Mouse (Mus musculus): ENCODE data around the gene Osbpl5.
"Not testable (repeated sequence)": the region's sequence is repeated elsewhere in the genome, so short reads cannot be mapped to it uniquely, and the experiment has no call there.

- not testable (repeated sequence) for TF ChIP-seq CTCF (IDR thresholded peaks at IDR 0.05; ENCODE audit: control insufficient read depth, insufficient read depth, low read length); POLR2A (IDR thresholded peaks at IDR 0.05; ENCODE audit: borderline replicate concordance, control insufficient read depth, low read depth, low read length)
Observed at GRCm38 (mm10) chr7:143686676-143687075, 70.1 kb downstream of the Osbpl5 start.
